Mouse (Mus musculus): ENCODE measurements around the gene Fabp7. TPM values are rescaled to one million over a fixed set of nuclear protein-coding genes. Genes with fewer than 3 reads are reported as not detected.

Fabp7 gene
- polyA plus RNA-seq, 1 experiment, result not detected

- Histone ChIP-seq H3K27me3 (ENCODE audit: control insufficient read depth, insufficient read depth, low read length) (no peaks in the 10 kb centered on the region), H3K27ac (ENCODE audit: insufficient read depth, low read depth, low read length) (no peak overlapping the region), H3K36me3 (ENCODE audit: control insufficient read depth, insufficient read depth, low read length) (no peaks in the 10 kb centered on the region), H3K4me3 (ENCODE audit: low read depth, low read length) (no peak overlapping the region), H3K4me1 (ENCODE audit: control insufficient read depth, insufficient read depth, insufficient read length, low read length) (peaks cover 3% of the 10 kb centered on the region)
- TF ChIP-seq CTCF (IDR thresholded peaks at IDR 0.05; ENCODE audit: extremely low read depth, insufficient read length, insufficient replicate concordance, low read depth, low read length) (no peak), POLR2A (IDR thresholded peaks at IDR 0.05; ENCODE audit: low read depth, low read length) (no peak)
Observed at GRCm38 (mm10) chr10:57747127-57747526, 37.6 kb upstream of the Fabp7 start.

GRCm38 (mm10) chr10:57753343-57753742 lies 31.3 kb upstream of the Fabp7 start:
- 50% methylated on average over 1 of the region's 1 CpGs for WGBS
- TF ChIP-seq CTCF (IDR thresholded peaks at IDR 0.05; ENCODE audit: extremely low read depth, insufficient read length, insufficient replicate concordance, low read depth, low read length), result no peak
- TF ChIP-seq POLR2A (IDR thresholded peaks at IDR 0.05; ENCODE audit: low read depth, low read length), result no peak
- no peak overlapping the region for H3K4me3 ChIP-seq (ENCODE audit: low read depth, low read length)
- H3K27ac ChIP-seq (ENCODE audit: insufficient read depth, low read depth, low read length), result no peak overlapping the region
- no peaks in the 10 kb centered on the region for H3K36me3 ChIP-seq (ENCODE audit: control insufficient read depth, insufficient read depth, low read length)
- no peaks in the 10 kb centered on the region for H3K27me3 ChIP-seq (ENCODE audit: control insufficient read depth, insufficient read depth, low read length)
- H3K4me1 ChIP-seq (ENCODE audit: control insufficient read depth, insufficient read depth, insufficient read length, low read length), result no peaks in the 10 kb centered on the region

DNA sequence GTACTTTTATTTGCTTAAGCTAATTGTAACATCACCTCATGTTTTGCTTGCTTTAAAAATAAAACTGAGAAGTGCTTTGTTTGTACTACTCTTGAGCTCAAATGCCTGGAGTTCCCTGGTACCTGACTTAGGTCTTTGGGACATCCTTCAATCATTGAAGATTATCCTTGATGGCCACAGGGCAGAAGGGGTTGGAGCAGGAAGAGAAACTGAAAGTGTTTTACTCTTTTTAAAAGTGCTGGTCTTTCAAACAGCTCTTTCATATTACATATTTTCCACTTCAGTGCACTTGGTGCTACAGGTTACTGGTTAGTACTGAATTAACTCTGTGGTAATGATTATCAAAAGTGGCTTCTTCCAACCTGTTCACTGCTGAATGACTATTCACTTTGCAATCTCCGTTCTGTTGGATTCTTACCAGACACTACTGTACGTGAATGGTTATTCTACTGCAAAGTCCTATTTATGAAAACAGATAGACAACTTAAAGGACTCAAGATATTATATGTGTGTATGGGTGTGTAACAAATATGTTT lies 29.4 kb upstream of the Fabp7 start:
- H3K27ac ChIP-seq (ENCODE audit: insufficient read depth, low read depth, low read length), result no peak overlapping the region
- TF ChIP-seq POLR2A (IDR thresholded peaks at IDR 0.05; ENCODE audit: low read depth, low read length), result no peak
- TF ChIP-seq CTCF (IDR thresholded peaks at IDR 0.05; ENCODE audit: extremely low read depth, insufficient read length, insufficient replicate concordance, low read depth, low read length), result no peak
- no peaks in the 10 kb centered on the region for H3K36me3 ChIP-seq (ENCODE audit: control insufficient read depth, insufficient read depth, low read length)
- WGBS, result 78% methylated on average over 2 of the region's 2 CpGs
- H3K4me3 ChIP-seq (ENCODE audit: low read depth, low read length), result no peak overlapping the region
- H3K4me1 ChIP-seq (ENCODE audit: control insufficient read depth, insufficient read depth, insufficient read length, low read length), result no peaks in the 10 kb centered on the region
- H3K27me3 ChIP-seq (ENCODE audit: control insufficient read depth, insufficient read depth, low read length), result no peaks in the 10 kb centered on the region

DNA sequence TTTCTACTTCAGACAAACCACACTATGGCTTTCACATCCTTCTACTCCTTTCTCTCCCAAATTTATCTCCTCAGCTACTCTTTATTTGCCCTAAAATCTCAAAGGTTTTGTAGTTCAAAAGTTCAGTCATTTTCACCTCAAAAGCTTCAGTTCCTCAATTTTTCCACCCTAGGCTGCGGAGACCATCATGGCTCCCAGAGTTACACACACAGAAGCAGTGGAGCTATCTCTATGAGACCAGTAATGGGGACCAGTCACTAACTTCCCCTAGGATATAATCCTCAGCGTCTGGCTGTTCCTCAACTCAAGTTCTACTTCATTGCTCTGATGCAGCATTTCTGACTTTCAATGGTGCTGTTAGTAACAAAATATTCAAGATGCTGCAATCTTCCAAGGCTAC lies 25.7 kb upstream of the Fabp7 start:
- no peak overlapping the region for H3K4me3 ChIP-seq (ENCODE audit: low read depth, low read length)
- H3K4me1 ChIP-seq (ENCODE audit: control insufficient read depth, insufficient read depth, insufficient read length, low read length), result no peaks in the 10 kb centered on the region
- no peaks in the 10 kb centered on the region for H3K36me3 ChIP-seq (ENCODE audit: control insufficient read depth, insufficient read depth, low read length)
- WGBS, result 86% methylated on average over 2 of the region's 2 CpGs
- no peak for TF ChIP-seq CTCF (IDR thresholded peaks at IDR 0.05; ENCODE audit: extremely low read depth, insufficient read length, insufficient replicate concordance, low read depth, low read length)
- no peak for TF ChIP-seq POLR2A (IDR thresholded peaks at IDR 0.05; ENCODE audit: low read depth, low read length)
- H3K27me3 ChIP-seq (ENCODE audit: control insufficient read depth, insufficient read depth, low read length), result no peaks in the 10 kb centered on the region
- no peak overlapping the region for H3K27ac ChIP-seq (ENCODE audit: insufficient read depth, low read depth, low read length)

- Histone ChIP-seq H3K36me3 (ENCODE audit: control insufficient read depth, insufficient read depth, low read length) (no peaks in the 10 kb centered on the region), H3K4me3 (ENCODE audit: low read depth, low read length) (no peak overlapping the region), H3K27ac (ENCODE audit: insufficient read depth, low read depth, low read length) (no peak overlapping the region), H3K4me1 (ENCODE audit: control insufficient read depth, insufficient read depth, insufficient read length, low read length) (no peaks in the 10 kb centered on the region), H3K27me3 (ENCODE audit: control insufficient read depth, insufficient read depth, low read length) (no peaks in the 10 kb centered on the region)
- no peak for TF ChIP-seq POLR2A (IDR thresholded peaks at IDR 0.05; ENCODE audit: low read depth, low read length)
- WGBS, result 50% methylated on average over 3 of the region's 3 CpGs
Observed at GRCm38 (mm10) chr10:57760694-57761093, 24.0 kb upstream of the Fabp7 start.

GRCm38 (mm10) chr10:57763044-57763443 lies 21.6 kb upstream of the Fabp7 start:
- no peak overlapping the region for H3K4me3 ChIP-seq (ENCODE audit: low read depth, low read length)
- no peaks in the 10 kb centered on the region for H3K4me1 ChIP-seq (ENCODE audit: control insufficient read depth, insufficient read depth, insufficient read length, low read length)
- no peak overlapping the region for H3K27ac ChIP-seq (ENCODE audit: insufficient read depth, low read depth, low read length)
- H3K36me3 ChIP-seq (ENCODE audit: control insufficient read depth, insufficient read depth, low read length), result no peaks in the 10 kb centered on the region
- no peaks in the 10 kb centered on the region for H3K27me3 ChIP-seq (ENCODE audit: control insufficient read depth, insufficient read depth, low read length)
- WGBS, result 13% methylated on average over 1 of the region's 1 CpGs
- TF ChIP-seq CTCF (IDR thresholded peaks at IDR 0.05; ENCODE audit: extremely low read depth, insufficient read length, insufficient replicate concordance, low read depth, low read length) (no peak), POLR2A (IDR thresholded peaks at IDR 0.05; ENCODE audit: low read depth, low read length) (no peak)

DNA sequence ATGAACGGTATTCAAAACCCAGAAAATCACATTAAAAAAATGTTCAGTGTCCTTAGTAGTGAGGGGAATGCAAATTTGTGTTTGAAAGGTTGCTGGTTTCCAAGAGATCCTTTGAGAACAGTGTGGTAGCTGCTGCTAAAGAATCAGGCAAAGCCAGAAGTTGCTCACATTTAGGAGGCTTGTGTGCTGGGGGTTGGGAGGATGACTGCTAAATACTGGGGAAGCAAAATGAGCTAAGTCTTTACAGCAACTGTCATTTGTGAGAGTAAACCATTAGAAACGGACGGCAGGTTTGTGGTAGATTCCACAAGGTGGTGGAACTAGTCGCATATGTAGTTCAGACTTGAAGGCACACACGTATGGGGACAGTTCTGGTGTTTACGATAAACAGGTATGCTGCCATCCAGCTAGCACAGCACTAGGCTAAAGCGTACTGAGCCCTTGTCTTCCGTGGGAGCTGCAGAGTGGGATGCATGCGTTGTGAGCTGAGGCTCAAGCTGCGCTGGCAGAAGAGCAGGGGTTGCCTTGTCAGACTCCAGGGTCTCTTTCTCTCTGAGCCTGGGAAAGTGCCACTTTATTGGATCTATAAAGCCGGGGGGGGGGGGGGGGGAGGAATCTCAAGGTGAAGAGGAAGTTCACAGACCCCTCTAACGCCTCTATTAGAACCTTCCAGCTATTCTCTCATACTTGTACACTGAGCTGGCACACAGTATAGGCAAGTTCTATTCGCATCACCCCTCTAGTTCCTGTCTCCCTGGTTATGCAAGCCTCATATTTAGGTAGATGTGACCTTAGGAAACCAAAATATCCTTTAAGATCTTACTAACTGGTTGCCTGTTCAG lies 1.2 kb upstream of the Fabp7 start:
- 49% methylated on average over 13 of the region's 13 CpGs for WGBS
- no peaks in the 10 kb centered on the region for H3K36me3 ChIP-seq (ENCODE audit: control insufficient read depth, insufficient read depth, low read length)
- H3K4me3 ChIP-seq (ENCODE audit: low read depth, low read length), result no peak overlapping the region
- TF ChIP-seq CTCF (IDR thresholded peaks at IDR 0.05; ENCODE audit: extremely low read depth, insufficient read length, insufficient replicate concordance, low read depth, low read length) (no peak), POLR2A (IDR thresholded peaks at IDR 0.05; ENCODE audit: low read depth, low read length) (no peak)
- H3K27me3 ChIP-seq (ENCODE audit: control insufficient read depth, insufficient read depth, low read length), result 0 out of 2 replicates have a peak, but pooled peaks cover 3% of the 10 kb centered on the region
- H3K27ac ChIP-seq (ENCODE audit: insufficient read depth, low read depth, low read length), result no peak overlapping the region
- H3K4me1 ChIP-seq (ENCODE audit: control insufficient read depth, insufficient read depth, insufficient read length, low read length), result no peaks in the 10 kb centered on the region

Measured in small intestine, adult 2 months (tissue).